Mouse (Mus musculus) neural tube, embryonic 12.5 days (tissue): ENCODE results near the gene Smyd2. TPM values are rescaled to one million over a fixed set of nuclear protein-coding genes. Genes with fewer than 3 reads are reported as not detected.

Experiments used
- ATAC-seq: fragments of 200-750 bp; cut with Nextera tagmentation; 2 replicates; pipeline ENCODE4 v1.8.0; 2017; ENCODE audit warnings: low read depth, mild to moderate bottlenecking, moderate TSS enrichment, moderate library complexity; ENCODE audit not compliant: low FRiP score
- H3K27ac ChIP-seq: fragments of 300-500 bp; sonication (generic); 2 replicates; pipeline ENCODE4 v1.5.1; 2016
- H3K27me3 ChIP-seq: fragments of 300-500 bp; sonication (generic); replicated peaks from 2 replicates; pipeline ENCODE4 v1.6.1; 2016; ENCODE audit warnings: mild to moderate bottlenecking
- H3K36me3 ChIP-seq: fragments of 300-500 bp; sonication (generic); 2 replicates; pipeline ENCODE4 v1.6.1; 2016; ENCODE audit warnings: mild to moderate bottlenecking
- H3K4me1 ChIP-seq: fragments of 300-500 bp; sonication (generic); 2 replicates; pipeline ENCODE4 v1.6.1; 2016
- H3K4me2 ChIP-seq: fragments of 300-500 bp; sonication (generic); replicated peaks from 2 replicates; pipeline ENCODE4 v1.6.1; 2016; ENCODE audit warnings: mild to moderate bottlenecking
- H3K4me3 ChIP-seq: fragments of 300-500 bp; sonication (generic); 2 replicates; pipeline ENCODE4 v1.5.1; 2016
- H3K9ac ChIP-seq: fragments of 300-500 bp; sonication (generic); 2 replicates; pipeline ENCODE4 v1.6.1; 2016; ENCODE audit warnings: mild to moderate bottlenecking
- H3K9me3 ChIP-seq: fragments of 300-500 bp; sonication (generic); 2 replicates; pipeline ENCODE4 v1.6.1; 2016; ENCODE audit warnings: mild to moderate bottlenecking
- WGBS: fragments of 180-500 bp; shearing (Covaris S2); methylation state at CpG from one replicate; pipeline ENCODE4 v1.1.7; 2016; 5-methylcytosine and 5-hydroxymethylcytosine counted together
- polyA plus RNA-seq: library from polyadenylated mRNA; unstranded; fragments of >200 nt; fragmentation: Nextera tagmentation; extraction: Ambion mirVana; gene quantifications from 2 replicates; pipeline ENCODE4 v1.2.1, GENCODE M21; 2016

The Smyd2 gene
- polyA plus RNA-seq, 1 experiment from 2014 or later, result 52.2 TPM

DNA sequence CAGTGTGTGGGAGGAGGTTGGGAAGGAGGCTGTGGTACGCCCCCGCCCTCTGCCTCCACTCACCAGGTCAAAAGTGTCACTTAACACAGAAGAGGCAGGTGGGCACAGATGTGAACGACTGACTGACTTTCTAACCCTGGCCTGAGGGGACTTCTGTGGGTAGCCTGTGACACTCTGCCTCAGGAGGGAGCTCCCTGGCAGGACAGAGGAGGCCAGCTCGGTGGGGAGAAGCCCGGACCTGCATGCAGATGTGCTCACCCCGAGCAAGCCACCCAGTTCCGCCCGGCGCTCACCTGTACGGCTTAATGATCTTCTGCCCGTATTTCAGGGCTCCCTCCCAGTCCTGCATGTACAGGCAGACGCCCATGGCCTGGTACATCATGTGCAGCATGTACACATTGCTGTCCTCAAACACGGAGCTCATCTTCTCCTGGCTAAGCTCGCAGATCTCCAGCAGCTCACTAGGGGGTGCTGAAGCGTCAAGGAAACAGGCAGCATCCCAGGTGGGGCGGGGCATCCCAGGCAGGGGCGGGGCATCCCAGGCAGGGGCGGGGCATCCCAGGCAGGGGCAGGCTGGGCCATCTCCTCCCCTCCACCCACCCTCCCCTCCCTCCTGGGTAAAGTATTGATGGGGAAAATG lies 38.5 kb downstream of the Smyd2 start:
- Histone ChIP-seq H3K27me3 (no peaks in the 10 kb centered on the region), H3K4me3 (no peak overlapping the region), H3K9me3 (no peaks in the 10 kb centered on the region), H3K36me3 (no peaks in the 10 kb centered on the region; the same call in 1 of the 2 replicates), H3K4me1 (peaks cover 4% of the 10 kb centered on the region; the same call in 1 of the 2 replicates), H3K27ac (no peak overlapping the region), H3K4me2 (no peak overlapping the region), H3K9ac (no peak overlapping the region)
- 43% methylated on average over 18 of the region's 18 CpGs for WGBS
- no peak for ATAC-seq

DNA sequence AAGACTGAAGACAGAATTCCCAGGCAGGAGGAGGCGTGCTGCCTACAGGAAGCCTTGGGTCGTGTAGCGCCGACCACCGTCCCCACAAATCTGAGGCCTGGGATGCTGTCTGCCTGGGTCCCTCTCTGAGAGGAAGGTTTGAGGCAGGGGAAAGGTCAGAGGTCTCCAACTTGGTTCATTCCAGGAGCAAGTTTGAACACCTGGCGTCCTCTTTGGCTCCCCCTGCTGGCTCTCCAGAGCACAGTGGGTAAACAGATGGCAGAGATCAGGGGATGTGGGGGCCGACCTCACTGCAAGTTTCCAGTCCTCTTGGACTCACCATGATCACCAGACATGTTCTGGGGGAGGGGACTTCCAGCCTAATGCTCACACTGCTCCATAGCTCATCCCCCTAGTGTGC lies 39.3 kb downstream of the Smyd2 start:
- Histone ChIP-seq H3K27ac (no peak overlapping the region), H3K27me3 (no peaks in the 10 kb centered on the region), H3K9me3 (no peaks in the 10 kb centered on the region), H3K36me3 (no peaks in the 10 kb centered on the region; the same call in 1 of the 2 replicates), H3K4me1 (peaks cover 4% of the 10 kb centered on the region; the same call in 1 of the 2 replicates), H3K4me2 (no peak overlapping the region), H3K4me3 (no peak overlapping the region), H3K9ac (no peak overlapping the region)
- ATAC-seq, result no peak
- 56% methylated on average over 7 of the region's 7 CpGs for WGBS

DNA sequence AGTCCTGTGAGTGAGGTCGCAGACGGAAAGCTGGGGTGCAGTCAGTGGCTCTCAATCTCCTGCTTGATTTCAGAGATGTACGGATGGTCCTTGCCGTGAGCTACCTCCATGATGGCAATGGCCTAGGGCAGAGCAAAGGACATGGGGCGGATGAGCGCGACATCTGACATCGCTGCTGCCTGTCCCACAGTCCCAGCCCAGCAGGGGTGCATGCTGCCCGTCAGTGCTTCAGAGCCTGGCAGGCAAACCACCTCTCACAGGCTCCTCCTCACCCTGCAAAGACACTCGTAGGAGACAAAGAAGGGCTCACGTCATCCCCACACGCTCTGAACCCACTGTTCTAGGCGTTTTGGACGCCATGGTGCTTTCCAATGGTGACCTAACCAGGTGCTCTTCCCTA lies 41.4 kb downstream of the Smyd2 start:
- Histone ChIP-seq H3K9me3 (no peaks in the 10 kb centered on the region), H3K9ac (no peak overlapping the region), H3K27ac (no peak overlapping the region), H3K4me3 (no peak overlapping the region), H3K27me3 (no peaks in the 10 kb centered on the region), H3K4me2 (no peak overlapping the region), H3K36me3 (no peaks in the 10 kb centered on the region; the same call in 1 of the 2 replicates), H3K4me1 (peaks cover 4% of the 10 kb centered on the region; the same call in 1 of the 2 replicates)
- WGBS, result 77% methylated on average over 14 of the region's 14 CpGs
- ATAC-seq, result no peak

DNA sequence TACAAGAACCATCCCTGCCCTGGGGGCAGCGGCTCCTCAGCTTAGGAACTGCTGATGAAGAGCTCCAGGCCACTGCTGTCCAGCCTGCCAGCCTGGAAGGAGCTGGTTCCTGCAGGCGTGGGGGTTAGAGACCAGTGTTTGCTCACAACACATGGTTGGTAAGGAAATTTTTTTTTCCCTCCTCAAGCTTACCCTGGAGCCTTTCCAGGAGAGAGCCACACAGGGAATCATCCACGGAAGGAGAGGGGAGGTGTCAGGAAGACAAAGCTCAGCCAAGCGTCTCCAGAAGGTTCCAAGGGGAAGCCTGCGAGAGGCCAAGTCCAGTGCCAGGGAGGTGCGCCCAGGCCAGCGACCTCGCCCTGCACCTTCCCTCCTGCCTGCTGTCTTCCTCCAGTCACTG lies 42.2 kb downstream of the Smyd2 start:
- no peak overlapping the region for H3K4me3 ChIP-seq
- no peaks in the 10 kb centered on the region; the same call in 1 of the 2 replicates for H3K36me3 ChIP-seq
- no peaks in the 10 kb centered on the region for H3K27me3 ChIP-seq
- ATAC-seq, result no peak
- no peak overlapping the region for H3K9ac ChIP-seq
- no peaks in the 10 kb centered on the region for H3K9me3 ChIP-seq
- H3K4me1 ChIP-seq, result peaks cover 4% of the 10 kb centered on the region; the same call in 1 of the 2 replicates
- WGBS, result 75% methylated on average over 8 of the region's 8 CpGs
- no peak overlapping the region for H3K4me2 ChIP-seq
- no peak overlapping the region for H3K27ac ChIP-seq

DNA sequence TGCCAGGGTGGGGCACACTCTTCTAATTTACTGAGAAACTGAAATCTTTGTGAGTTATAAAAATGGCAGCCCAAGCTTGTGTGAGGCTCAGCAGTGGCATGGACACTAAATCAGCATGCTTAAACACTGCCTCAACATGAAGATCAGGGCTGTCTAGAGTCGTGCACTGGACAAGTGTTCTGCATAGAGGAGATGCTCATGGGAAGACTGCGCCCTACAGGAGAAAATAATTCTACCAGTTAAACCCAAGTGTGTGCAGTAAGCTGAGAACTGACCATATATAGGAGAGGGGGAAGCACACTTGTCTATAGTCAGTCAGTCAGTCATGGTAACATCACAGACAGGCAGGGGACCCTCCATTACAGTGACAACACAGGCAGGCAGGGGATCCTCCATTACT lies 43.0 kb downstream of the Smyd2 start:
- no peaks in the 10 kb centered on the region for H3K9me3 ChIP-seq
- no peak overlapping the region for H3K4me3 ChIP-seq
- no peak for ATAC-seq
- H3K27me3 ChIP-seq, result no peaks in the 10 kb centered on the region
- no peak overlapping the region for H3K4me2 ChIP-seq
- WGBS, result 69% methylated on average over 2 of the region's 2 CpGs
- no peaks in the 10 kb centered on the region; the same call in 1 of the 2 replicates for H3K36me3 ChIP-seq
- no peak overlapping the region for H3K9ac ChIP-seq
- no peak overlapping the region for H3K27ac ChIP-seq
- H3K4me1 ChIP-seq, result no peaks in the 10 kb centered on the region; the same call in 1 of the 2 replicates

DNA sequence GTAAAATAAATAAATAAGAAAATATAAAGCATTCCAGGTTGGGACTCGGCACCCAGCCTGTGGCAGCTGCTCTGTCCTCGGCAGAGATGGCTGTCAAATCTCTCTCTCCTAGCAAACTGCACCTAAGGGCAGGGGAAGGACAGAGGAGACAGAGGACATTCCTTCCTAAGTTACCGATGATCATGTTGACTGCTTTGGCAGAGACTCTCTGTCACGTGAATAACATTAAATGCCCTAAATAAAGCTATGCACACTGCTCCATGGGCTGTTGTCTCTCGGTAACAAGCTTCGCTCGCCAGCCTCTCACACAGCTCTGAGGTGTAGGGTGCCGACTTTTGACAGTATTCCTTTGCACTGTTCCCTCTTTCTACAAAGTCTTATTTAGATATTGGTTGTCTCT lies 46.0 kb downstream of the Smyd2 start:
- no peak overlapping the region for H3K27ac ChIP-seq
- WGBS, result 60% methylated on average over 8 of the region's 8 CpGs
- H3K9me3 ChIP-seq, result no peaks in the 10 kb centered on the region
- no peaks in the 10 kb centered on the region for H3K36me3 ChIP-seq
- H3K4me1 ChIP-seq, result no peaks in the 10 kb centered on the region; the same call in 1 of the 2 replicates
- H3K4me3 ChIP-seq, result no peak overlapping the region
- ATAC-seq, result no peak
- no peaks in the 10 kb centered on the region for H3K27me3 ChIP-seq
- H3K9ac ChIP-seq, result no peak overlapping the region
- H3K4me2 ChIP-seq, result no peak overlapping the region

DNA sequence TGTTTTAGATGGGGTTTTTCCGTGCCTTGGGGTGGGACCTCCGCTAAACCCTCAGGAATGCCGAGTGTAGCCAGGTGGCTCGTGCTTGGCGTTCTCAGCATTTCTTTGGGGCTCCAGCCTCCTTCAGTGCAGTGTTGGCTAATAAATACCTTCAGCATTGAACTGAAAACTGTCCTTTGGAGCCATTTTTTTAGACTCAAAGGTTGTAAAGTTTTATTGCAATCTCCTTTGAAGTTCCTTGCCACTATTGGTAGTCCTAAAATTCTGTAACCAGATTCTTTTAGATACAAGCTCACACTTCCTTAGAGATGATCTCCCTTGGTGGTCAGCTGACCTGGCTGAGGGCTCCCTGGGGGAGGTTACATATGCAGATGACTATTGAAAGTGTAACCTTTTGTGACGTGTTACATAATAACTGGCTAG lies 46.7 kb downstream of the Smyd2 start:
- Histone ChIP-seq H3K4me2 (no peak overlapping the region), H3K36me3 (no peaks in the 10 kb centered on the region), H3K4me1 (no peaks in the 10 kb centered on the region; the same call in 1 of the 2 replicates), H3K27ac (no peak overlapping the region), H3K27me3 (no peaks in the 10 kb centered on the region), H3K9me3 (no peaks in the 10 kb centered on the region), H3K4me3 (no peak overlapping the region), H3K9ac (no peak overlapping the region)
- WGBS, result 10% methylated on average over 6 of the region's 6 CpGs
- no peak for ATAC-seq

DNA sequence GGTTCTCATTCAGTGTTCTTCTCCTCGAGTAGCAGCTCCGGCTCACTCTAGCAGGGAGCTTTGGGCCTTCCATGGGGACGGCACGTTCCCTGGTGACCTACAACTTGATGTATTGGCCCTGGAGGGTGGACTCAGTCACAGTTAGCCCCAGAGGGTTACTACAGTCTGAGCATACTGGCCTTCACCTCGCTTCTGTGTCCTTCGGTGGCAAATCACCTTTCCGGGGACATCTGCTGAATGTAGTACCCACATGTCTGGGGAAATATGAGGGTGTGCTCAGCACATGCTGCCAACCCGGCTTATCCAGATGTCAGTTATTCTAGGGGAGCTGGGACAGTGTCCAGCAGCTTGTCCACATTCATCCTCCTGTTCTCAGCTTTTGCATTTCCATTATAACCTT lies 48.6 kb downstream of the Smyd2 start:
- no peaks in the 10 kb centered on the region; the same call in 1 of the 2 replicates for H3K4me1 ChIP-seq
- no peaks in the 10 kb centered on the region for H3K9me3 ChIP-seq
- no peak overlapping the region for H3K9ac ChIP-seq
- no peak overlapping the region for H3K27ac ChIP-seq
- no peaks in the 10 kb centered on the region for H3K27me3 ChIP-seq
- 80% methylated on average over 8 of the region's 8 CpGs for WGBS
- no peak for ATAC-seq
- H3K4me3 ChIP-seq, result no peak overlapping the region
- H3K4me2 ChIP-seq, result no peak overlapping the region
- H3K36me3 ChIP-seq, result no peaks in the 10 kb centered on the region

DNA sequence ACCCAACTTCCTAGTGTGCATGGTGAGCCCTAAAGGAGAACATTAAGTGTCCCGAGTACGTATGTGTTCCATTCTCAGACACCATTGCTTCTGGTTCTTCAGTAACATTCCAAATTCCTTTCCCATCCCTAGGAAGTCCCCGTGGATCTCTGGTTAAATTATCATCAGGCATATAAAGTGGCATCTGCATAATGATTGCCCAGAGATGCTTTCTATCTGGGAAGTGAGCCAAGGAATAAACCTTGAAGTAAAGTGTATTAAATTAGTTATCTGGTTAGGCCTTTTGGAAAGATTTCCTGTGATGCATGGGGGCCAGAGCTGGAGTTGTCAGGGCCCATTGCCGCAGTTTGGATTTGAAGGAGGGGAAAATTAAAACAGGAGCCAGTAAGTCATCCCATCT lies 50.1 kb downstream of the Smyd2 start:
- Histone ChIP-seq H3K27ac (no peak overlapping the region), H3K4me2 (no peak overlapping the region), H3K36me3 (no peaks in the 10 kb centered on the region), H3K9me3 (no peaks in the 10 kb centered on the region), H3K4me3 (no peak overlapping the region), H3K9ac (no peak overlapping the region), H3K27me3 (no peaks in the 10 kb centered on the region), H3K4me1 (no peaks in the 10 kb centered on the region; the same call in 1 of the 2 replicates)
- WGBS, result 84% methylated on average over 4 of the region's 4 CpGs
- no peak for ATAC-seq

DNA sequence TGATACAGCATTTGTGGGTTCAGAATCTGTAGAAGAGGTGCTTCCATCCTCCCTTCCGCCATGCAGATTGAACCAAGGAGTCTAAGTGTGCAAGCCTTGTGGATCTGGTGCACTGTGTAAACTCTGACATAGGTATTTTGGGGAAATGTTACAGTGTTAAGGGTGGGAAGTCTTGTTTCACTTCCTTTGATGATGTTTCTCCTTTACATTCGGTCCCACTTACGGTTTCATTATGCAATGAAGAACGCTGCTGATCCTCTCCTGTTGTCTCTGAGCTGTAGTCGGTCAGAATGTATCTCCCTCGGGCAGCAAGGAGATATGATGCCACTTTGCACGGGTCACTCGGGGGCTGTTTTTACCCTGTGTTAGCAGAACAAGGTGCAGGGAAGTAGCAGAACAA lies 50.5 kb downstream of the Smyd2 start:
- Histone ChIP-seq H3K4me1 (no peaks in the 10 kb centered on the region; the same call in 1 of the 2 replicates), H3K4me2 (no peak overlapping the region), H3K9ac (no peak overlapping the region), H3K36me3 (no peaks in the 10 kb centered on the region), H3K27me3 (no peaks in the 10 kb centered on the region), H3K4me3 (no peak overlapping the region), H3K9me3 (no peaks in the 10 kb centered on the region), H3K27ac (no peak overlapping the region)
- WGBS, result 91% methylated on average over 8 of the region's 8 CpGs
- no peak for ATAC-seq

DNA sequence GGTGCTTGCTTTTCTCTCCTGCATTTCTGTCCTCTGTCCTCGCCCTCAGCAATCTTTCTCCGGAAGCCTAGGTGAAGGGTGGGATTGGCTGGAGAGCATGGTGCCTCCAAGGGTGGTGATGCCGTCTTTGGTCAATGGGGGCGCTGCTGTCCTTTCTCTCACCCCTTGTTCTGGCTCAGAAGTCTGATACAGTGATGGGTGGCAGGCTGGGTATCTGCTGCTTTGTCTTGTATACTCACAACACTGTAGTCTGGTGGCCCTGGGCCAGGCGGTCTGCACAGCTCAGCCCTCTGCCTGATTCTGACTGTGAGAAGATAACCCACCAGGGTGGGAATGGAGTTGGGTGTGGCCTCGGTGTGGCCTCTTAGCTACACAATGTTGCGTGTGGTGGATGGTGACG lies 51.6 kb downstream of the Smyd2 start:
- Histone ChIP-seq H3K4me3 (no peak overlapping the region), H3K36me3 (no peaks in the 10 kb centered on the region), H3K27ac (no peak overlapping the region), H3K9me3 (no peaks in the 10 kb centered on the region), H3K27me3 (no peaks in the 10 kb centered on the region), H3K4me2 (no peak overlapping the region), H3K9ac (no peak overlapping the region), H3K4me1 (no peaks in the 10 kb centered on the region; the same call in 1 of the 2 replicates)
- no peak for ATAC-seq
- WGBS, result 82% methylated on average over 8 of the region's 8 CpGs

DNA sequence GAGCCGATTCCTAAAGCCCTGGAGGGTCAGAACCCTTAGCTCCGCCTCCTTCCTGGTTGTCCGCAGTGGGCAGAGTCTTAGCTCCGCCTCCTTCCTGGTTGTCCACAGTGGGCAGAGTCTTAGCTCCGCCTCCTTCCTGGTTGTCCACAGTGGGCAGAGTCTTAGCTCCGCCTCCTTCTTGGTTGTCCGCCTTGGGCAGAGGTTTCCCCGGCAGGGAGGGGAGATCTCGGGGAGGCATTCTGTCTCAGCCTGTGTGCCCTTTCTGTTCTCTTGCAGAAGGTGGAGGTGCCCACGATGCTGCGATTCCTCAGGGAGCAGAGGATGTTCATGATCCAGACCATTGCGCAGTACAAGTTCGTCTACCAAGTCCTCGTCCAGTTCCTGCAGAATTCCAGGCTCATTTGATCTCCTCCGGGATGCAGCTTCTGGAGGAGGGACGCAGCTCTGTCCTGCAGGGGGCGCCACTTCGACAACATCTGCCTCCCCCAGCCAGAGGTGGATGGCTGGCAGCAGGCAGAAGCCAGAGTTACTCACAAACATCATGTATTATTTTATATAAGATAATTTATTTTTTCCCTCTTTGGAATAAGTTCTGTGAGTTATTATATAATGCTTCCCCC lies 52.4 kb downstream of the Smyd2 start:
- no peak overlapping the region for H3K27ac ChIP-seq
- H3K9me3 ChIP-seq, result no peaks in the 10 kb centered on the region
- H3K4me1 ChIP-seq, result no peaks in the 10 kb centered on the region; the same call in 1 of the 2 replicates
- WGBS, result 93% methylated on average over 18 of the region's 18 CpGs
- no peaks in the 10 kb centered on the region for H3K27me3 ChIP-seq
- no peak overlapping the region for H3K9ac ChIP-seq
- ATAC-seq, result no peak
- H3K4me2 ChIP-seq, result no peak overlapping the region
- H3K36me3 ChIP-seq, result no peaks in the 10 kb centered on the region
- H3K4me3 ChIP-seq, result no peak overlapping the region

DNA sequence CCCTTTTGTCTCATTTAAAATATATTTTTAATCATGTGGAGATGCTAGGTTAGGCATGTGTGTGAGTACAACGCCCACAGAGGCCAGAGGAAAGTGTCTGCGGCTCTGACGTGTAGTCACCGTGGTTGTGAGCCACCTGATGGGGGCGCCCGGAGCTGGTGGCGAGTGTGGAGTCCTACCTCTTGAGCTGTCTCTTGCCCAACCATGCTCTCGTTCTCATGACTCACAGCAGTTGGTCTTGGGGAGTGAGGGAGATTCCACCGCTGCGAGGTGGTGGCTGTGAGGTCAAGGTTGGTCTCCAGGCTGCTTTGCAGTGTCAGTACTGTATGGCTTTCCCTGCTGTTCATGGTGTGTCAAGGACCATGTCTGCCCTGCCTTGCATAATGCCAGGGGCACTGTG lies 54.1 kb downstream of the Smyd2 start:
- H3K9ac ChIP-seq, result no peak overlapping the region
- ATAC-seq, result no peak
- no peak overlapping the region for H3K4me3 ChIP-seq
- no peaks in the 10 kb centered on the region for H3K36me3 ChIP-seq
- no peaks in the 10 kb centered on the region for H3K9me3 ChIP-seq
- WGBS, result 87% methylated on average over 10 of the region's 10 CpGs
- no peak overlapping the region for H3K4me2 ChIP-seq
- no peak overlapping the region for H3K27ac ChIP-seq
- no peaks in the 10 kb centered on the region for H3K27me3 ChIP-seq
- H3K4me1 ChIP-seq, result no peaks in the 10 kb centered on the region
